Mouse (Mus musculus) frontal cortex, adult 2 months (tissue): ENCODE measurements around the gene Ap5b1. TPM values are rescaled to one million over a fixed set of nuclear protein-coding genes. Genes with fewer than 3 reads are reported as not detected.

Experiments used
- DNase-seq, 2 experiments: peaks; one replicate each; pipeline ENCODE4 v3.0.0; 2022; ENCODE audit warnings: low spot score in 1 of 2; ENCODE audit errors: extremely low spot score in 1 of 2
- polyA plus RNA-seq: library from polyadenylated mRNA; depleted of rRNA; stranded (reverse); fragments of >200 nt; gene quantifications from 2 replicates; pipeline ENCODE4 v1.2.3, GENCODE M21; 2012; rRNA removed

Ap5b1 gene
- polyA plus RNA-seq = 2.5 and 2.8 TPM in 2 replicates

DNA sequence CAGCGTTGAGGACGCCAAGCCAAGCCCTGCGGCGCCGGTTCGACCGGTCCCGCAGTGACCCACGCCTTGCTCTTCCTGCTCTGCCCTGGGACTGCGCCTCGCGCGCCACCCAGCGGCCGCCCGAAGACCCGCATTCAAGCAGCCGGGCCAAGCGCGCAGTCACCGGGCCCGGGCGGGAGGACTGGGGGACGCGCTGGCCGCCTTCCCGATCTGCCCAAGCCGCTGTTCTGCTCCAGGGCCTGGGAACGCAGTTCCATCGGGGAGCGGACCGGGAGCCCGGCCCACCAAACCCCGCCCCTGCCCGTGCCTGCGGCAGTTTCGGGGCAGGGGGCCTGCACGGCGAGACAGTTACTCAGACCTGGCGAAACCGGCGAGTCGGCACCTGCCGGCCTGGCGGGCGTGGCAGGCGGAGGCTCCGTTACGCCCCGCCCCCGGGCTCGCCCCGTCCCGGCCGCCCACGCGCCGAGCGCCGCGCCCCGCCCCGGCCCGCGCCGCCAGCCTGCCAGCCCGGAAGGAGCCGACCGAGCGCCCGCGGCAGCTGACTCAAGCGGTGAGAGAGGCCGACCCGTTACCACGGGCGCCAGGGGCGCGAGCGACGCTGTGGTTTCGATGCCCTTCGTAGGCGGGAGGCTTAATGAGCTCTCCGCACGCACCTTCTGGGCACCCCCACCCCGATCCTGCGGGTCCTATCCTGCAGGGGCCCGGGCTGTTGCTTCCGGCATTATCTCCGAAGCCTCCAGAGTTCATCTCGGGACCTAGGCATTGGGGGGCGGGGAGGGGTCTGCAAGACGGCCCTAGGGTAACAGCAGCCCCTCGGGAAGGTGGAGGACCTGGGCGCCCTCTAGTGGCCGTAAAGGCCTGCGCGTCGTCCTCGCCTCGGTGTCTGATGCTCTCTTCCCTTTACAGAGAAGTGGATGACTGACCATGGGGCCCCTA is at the start of gene Ap5b1:
Gene Ap5b1 (plus strand): TSS at position 492 of the 936 bp plus-strand sequence.
- DNase-seq = peak; percentile 63 to 90

DNA sequence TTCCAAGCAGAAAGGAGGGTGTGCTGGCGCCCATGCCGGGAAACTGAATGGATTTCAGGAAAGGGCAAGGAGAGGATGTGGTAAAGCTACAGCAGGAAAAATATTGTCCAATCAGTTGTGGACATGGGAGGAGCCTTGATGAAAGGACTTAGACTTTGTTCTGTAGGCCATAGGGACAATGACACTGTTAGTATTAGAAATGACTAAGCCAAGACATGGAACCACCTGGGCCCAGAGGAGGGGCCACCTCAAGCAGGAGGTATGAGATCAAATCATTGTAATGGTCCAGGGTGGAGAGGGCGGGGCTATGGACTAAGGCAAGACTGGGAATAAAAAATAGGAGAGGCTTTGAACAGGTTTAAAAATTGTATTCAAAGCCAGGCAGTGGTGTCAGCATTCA is 49.1 kb upstream of the Ap5b1 start:
- no peak for DNase-seq

DNA sequence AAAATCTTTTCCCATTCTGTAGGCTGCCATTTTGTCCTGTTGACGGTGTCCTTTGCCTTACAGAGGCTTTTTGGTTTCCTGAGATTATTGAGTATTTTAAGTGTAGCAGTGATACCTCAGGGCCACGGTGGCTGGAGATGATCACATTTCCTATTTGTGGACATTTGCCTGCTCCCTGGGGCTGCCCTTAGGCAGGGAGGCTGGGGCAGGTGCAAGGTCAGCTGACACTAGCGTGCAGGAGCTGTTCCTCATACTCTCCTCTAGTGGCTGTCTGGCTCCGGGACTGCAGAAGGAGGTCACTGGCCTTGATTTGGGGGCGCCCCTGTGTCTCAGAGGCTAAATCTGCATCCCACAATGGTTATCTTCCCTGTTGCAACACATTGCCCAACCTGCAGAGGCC is 42.6 kb upstream of the Ap5b1 start:
- DNase-seq = no peak

DNA sequence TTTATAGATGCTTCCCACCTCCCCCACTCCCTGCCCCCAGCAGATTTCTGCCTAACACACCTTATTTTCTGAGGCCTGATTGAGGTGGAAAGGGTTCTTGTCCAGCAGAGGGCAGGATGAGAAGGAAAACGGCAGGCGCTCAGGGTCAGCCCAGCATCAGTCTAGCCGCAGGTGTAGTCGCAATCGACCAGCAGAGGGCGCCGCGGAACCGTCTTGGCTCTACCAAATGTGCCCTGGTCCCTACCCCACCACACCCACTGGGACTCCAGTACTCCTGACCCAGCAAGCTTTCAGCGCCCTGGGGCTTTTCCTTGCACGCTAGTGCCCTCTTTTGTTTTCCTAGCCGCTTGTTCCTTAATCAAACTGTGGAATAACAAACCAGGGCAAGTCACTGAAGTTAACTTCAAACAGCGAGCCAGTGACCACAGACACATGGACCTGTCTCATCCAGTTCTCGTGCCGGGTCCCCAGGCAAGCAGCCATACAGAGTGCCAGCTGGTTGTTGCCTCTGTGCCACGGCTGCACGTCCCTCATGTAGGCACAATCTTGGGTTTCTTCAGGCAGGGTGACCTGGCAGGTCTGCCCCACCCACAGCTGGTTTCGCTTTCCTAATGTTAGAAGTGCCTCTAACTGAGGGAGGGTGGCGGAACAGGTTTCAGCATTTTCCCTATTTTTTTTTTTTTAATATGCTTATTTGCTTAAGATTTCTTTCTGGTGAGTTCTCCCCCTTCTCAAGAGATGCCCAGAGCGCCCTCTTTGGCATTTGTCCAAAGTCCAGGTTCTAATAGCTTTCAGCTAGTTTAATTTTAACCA is 38.3 kb upstream of the Ap5b1 start:
- DNase-seq = peak; percentile 79 to 97

DNA sequence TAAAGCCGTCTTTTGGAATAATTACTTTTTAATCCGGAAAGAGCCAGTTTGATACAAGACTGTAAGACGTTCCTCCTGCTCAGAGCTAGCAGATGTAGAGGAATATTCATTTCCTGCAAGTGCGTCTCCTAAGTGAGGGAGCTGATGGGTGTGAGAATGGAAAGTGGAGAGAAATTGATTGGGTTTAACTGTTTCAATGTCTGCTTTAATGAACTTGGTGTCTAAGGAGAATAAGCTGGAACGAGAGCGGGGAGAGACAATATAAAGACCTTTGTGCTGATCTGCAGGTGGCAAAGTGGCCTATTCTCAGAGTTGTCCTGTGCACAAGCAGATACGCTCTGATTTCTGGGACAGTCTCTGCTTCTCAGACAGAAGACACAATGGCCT is 37.7 kb upstream of the Ap5b1 start:
- no peak for DNase-seq

DNA sequence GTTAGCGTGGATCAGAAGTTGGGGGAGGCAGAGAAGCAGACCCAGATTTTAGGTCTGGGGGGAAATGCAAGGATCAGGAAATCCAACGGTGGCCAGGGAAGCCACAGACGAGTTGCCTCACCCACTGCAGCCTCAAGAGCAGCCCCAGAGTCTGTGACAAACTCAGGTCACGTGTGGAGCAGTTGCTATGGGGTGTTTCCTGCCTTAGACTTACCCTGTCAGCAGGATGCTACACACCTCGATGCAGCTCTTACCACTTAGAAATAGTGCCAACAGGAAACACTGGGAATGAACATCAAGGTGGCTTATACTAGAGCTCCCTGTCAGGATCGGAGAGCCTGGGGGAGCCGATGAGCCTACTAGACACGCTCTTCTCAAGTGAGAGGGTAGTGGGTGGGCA is 35.3 kb upstream of the Ap5b1 start:
- no peak for DNase-seq

DNA sequence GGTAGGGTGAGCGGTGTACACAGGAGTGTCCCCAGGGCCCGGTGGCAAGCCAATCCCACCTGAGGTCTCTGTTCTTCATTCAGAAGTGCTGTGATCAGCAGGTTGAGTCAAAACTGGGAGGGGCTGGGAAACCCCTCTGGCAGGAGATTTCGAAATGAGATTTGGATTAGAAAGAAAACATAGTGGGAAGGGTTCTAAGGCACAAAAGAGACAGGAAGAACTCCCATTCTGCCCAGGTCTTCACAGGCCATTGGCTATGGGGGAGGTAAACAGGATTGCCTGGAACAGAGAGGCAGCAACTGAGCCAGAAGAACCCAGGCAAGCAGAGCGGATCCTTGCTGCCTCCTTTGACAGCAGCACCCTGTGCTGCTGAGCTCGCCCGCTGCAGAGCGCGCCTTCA is 29.0 kb upstream of the Ap5b1 start:
- no peak for DNase-seq

DNA sequence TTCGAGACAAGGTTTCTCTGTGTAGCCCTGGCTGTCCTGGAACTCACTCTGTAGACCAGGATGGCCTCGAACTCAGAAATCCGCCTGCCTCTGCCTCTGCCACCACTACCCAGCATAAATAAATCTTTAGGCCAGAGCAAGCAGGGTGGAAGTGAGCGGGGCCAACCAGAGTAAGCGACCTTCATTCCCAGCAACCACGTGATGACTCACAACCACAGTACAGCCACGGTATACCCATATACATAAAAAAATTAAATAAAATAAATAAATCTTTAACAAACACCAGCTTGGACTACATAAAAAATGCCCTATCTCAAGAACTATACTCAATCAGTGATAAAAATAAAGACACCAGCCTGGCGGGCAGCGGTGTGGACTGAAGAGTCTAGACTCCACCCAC is 24.5 kb upstream of the Ap5b1 start:
- no peak for DNase-seq

DNA sequence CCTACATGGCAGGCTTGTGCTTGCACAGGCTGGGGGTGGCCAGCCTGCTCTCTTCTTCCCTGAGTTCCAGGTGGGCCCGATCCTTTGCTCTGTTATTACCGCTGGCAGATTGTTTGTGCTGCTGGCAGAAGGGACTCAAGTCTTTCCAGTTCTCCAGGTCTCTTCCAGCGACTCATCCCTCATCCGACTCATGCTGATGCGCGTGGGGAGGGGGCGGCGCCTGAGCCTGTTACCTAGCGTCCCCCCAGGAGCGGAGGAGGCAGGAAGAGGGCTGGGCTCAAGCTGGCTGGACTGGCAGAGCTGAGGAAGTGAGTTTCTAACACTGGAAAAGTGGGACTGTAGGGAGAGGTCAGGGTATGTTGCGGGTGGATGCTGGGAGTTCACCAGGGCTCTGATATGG is 23.8 kb upstream of the Ap5b1 start:
- no peak for DNase-seq

DNA sequence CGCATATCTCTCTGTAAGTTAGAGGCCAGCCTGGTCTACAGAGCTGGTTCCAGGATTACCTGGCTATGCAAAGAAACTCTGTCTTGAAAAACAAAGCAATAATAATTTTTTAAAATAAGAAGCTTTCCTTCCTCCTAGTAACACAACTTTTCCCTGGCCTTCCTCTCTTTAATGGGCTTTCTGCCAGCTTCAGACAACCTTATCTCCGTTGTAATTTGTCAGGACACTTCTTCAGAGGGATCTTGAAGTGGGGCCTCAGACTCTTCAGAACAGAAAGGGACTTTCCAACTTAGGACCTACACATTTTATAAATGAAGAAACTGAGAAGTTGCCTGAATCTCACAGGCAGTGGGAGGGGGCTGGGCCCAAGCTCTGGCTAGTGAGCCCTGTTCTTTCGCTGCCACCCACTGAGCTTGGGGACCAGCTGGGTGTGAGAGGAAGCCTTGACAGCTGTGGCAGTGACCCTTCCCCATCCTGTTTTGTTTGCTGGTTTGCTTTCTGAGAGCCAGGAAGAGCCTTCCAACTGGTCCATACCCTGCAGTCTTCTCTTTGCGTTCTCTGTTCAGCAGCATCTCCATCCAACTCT is 20.3 kb upstream of the Ap5b1 start:
- no peak for DNase-seq

DNA sequence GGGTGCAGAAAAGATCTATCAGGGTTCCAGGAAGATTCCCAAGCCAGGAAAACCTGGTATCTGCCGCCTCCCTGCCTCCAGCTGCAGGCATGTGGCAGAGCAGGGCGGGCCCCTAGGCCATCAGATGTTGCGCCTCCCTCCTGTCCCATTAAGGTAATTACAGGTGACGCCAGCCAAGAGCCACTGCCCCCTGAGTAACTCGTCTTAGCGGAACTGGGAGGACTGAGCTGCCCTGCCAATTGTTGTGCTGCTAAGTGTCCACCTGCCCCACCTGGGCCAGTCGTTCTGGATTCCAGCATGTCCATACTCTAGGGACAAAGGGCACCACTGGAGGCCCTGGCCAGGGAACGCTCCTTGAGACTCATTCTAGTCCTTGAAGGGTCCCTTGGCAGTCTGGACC is 14.0 kb upstream of the Ap5b1 start:
- DNase-seq = no peak

DNA sequence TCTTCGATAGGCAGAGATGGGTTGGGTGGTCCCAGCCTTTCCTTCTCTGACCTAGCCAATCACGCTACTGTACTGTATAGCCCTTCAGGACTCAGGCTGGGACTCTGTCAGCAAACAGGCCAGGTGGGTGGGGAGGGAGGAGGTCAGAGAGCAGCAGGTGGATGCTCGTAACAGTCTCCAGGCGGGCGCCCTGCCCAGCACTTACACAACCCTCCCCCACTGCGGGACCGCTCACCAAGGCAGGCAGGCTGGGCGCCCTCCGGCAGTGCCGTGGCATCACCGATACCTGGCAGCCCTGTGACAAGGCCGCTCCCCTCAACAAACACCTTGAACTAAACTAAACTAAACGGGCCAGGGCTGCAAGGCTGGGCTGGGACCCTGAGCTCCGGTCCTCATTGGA is 13.6 kb upstream of the Ap5b1 start:
- DNase-seq = no peak

DNA sequence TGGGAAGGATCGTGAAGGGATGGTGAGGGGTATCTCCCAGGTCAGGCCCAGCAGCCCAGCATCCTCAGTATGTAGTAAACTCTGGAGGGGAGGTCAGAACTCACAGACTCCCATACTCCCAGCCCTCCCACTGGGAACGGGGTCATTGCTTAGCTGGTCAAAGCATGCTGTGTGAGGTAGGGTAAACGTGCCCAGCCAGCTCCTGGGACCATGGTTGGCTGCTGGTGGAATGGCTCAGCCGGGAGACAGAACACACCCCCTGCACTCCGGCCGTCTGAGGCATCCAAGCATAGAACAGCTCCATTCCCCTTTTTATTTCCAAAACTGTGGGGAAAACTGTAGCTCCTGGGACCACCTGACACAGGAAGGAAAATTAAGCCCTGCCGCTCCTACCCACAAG is 9.7 kb upstream of the Ap5b1 start:
- DNase-seq = no peak

DNA sequence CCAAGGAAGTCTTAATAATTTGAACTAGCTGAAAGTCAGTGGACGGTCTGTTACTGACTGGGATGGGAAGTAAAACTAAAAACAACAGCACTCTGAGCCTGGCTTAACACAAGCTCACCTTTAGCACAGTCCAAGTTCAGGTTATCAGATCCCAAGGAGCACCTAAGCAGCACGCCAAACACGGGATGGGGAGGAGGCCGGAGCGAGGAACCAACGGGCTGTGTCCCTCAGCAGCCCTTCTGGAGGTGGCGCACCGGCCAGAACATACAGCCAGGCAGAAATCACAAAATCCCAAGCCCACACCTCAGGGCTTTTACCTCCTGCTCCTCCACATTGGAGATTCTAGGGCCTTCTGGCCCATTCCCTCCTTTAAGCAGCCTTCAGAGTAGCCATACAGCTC is 9.1 kb upstream of the Ap5b1 start:
- DNase-seq = no peak

DNA sequence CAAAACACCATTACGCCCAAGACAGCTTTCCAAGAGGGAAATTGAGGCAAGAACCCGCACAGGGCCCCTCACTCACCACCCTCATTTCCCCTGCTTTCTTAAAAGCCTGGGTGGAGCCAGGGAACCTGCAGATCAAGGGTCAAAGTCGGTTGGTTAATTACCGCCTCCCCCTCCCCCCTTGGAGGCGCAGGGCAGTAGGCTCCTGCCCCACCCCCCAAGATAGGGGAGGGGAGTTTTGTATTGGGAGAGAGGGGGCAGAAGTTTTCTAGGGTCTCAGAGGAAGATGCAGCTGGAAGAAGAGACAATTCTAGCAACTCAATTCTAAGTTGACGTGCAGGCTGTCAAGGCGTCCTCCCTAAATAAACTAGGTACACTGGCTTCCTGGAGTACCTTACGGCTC is 8.6 kb upstream of the Ap5b1 start:
- DNase-seq = no peak

DNA sequence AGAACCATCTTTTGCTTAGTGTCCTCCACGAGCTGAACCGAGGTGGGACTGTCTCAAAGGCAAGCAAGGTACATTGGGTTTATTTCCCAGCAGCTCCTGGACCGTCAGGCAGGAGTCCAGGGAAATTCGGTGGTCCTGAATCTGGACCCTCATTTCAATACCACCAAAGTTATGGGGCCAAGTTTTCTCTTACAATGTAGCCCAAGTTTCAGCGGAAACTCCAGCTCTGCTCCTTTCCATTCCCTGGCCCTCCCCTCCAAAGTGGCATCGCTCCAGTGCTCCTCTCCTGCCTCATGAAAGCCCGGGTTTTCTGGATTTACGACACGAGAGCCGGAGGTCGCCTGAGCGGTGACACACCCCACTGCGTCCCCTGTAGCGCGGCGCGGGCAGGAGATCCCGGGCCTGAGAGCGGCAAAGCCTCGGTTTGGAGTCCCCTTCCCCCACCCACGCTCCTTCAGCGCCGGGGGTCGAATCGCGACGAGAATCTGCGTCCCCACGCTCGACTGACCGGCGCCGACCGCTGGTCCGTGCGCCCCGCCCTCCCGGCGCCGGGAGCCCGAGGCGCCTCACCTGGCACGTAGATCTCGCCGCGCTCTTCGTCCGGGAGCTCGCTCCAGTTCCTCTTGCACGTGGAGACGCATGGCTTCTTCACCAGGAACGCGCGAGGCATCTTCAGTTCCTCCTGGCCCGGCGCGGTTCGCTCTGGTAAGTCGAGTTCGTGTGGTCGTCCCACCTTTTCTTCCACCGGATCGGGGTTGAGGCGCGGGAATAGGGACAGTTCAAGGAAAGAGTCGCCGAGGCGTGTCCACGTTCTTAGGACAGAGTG is 8.0 kb upstream of the Ap5b1 start:
- DNase-seq = no peak

DNA sequence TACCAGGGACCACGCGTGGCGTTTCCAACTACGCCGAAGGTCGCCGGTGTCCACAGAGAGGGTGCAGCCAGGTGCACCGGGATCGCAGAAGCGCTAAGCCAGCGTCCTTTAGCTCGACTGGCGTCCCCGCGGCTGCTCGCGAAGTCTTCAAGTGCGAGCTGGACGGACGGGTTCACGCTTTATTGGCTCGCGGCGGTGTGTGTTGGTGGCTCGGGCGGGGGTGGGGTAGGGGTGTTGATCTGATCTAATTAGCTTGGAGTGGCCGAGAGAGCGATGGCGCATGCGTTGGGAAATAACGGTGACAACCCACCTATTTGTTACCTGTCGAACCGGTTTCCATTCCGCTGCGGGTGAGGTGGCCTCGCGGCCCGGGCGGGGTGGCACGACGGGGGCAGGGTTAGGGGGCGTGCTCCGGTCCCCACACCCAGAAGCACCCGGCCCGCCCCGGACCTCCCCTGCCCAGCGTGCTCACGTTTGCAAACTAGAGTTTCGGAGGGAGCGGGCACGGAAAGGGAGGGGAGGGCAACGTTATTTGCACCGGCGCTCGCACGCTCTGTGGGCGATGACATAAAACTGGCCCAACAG is 7.3 kb upstream of the Ap5b1 start, which contains the start of gene Ovol1:
Gene Ovol1 (minus strand): TSS at position 190 of the 585 bp plus-strand sequence.
- no peak for DNase-seq

DNA sequence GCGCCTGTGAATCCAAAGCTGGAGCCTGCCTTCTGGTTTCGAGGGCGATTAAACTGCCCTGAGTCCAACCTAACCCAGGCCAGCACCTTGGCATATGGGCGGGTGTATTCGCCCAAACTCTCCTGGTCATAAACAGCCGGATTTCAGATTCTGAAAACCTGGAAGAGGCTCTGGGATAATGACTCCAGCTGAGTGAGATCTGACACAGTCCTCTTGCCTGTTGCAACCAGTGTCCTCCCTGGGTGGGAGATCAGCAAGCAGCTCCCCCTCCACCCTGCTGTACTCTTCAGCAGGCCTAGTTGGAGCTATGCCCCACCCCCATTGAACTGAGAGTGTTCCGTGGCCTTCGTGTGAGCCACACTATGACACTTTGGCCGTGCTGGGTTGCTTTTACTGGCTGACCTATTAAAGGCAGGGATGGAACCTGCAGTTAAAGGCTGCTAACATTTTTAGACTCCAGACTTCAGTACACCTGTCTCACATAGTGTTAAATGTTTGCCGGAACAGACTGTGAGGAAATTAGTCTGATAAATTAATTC is 6.5 kb upstream of the Ap5b1 start:
- DNase-seq = no peak

DNA sequence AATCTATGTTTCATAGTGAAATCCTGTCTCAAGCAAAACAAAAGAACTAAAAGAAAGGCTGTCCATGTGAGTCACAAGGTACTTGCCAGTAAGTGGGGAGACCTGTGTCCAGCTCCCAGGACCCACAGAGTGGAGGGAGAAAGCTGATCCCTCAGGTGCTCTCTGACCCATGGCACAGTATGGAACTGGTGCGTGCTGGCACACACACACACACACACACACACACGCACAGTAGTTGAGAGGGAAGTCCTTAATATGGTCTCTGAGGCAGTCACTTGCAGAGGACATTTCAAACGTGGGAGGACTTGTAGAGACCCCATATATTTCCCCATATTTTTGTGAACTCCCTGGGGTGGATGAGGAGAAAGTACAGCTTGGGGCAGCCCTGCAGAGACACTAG is 5.9 kb upstream of the Ap5b1 start:
- no peak for DNase-seq

DNA sequence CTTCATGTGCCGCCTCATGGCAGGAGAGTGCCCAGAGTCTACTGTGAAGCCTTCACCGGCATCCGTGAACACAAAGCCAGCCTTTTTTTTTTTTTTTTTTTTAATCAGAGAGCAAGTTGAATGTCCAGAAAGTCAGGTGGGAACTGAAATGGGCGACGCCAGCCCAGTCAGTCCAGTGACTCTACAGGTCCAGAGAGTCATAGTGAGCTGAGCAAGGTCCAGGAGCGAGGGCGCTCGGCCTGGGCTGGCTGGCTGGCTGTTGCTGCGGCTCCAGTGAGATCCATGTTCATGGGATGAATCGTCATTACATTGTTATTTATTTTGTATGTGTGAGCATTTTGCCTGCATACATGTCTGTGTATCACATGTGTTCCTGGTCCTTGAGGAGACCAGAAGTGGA is 5.0 kb upstream of the Ap5b1 start:
- DNase-seq = no peak
